Mouse (Mus musculus): ENCODE results near the gene Fhl2.

The Fhl2 gene

GRCm38 (mm10) chr1:43196661-43197241, at the start of gene Fhl2:
Gene Fhl2, minus strand, starts transcription at chr1:43196984.
- no peak for DNase-seq (ENCODE audit: low read depth, low spot score)

GRCm38 (mm10) chr1:43245014-43245413, 48.2 kb upstream of the Fhl2 start:
- no peak for DNase-seq (ENCODE audit: low read depth, low spot score)

- DNase-seq (ENCODE audit: low read depth, low spot score), result no peak
Measured at GRCm38 (mm10) chr1:43241208-43241607, 44.4 kb upstream of the Fhl2 start.

GRCm38 (mm10) chr1:43239796-43240313, 43.1 kb upstream of the Fhl2 start:
- DNase-seq (ENCODE audit: low read depth, low spot score), result no peak

- DNase-seq (ENCODE audit: low read depth, low spot score), result no peak
Measured at GRCm38 (mm10) chr1:43238471-43238870, 41.7 kb upstream of the Fhl2 start.

GRCm38 (mm10) chr1:43237360-43238235, 40.8 kb upstream of the Fhl2 start:
- DNase-seq (ENCODE audit: low read depth, low spot score), result no peak

- DNase-seq (ENCODE audit: low read depth, low spot score), result no peak
Measured at GRCm38 (mm10) chr1:43225531-43226151, 28.9 kb upstream of the Fhl2 start.

GRCm38 (mm10) chr1:43224943-43225342, 28.2 kb upstream of the Fhl2 start:
- DNase-seq (ENCODE audit: low read depth, low spot score), result no peak

- no peak for DNase-seq (ENCODE audit: low read depth, low spot score)
Measured at GRCm38 (mm10) chr1:43224171-43224570, 27.4 kb upstream of the Fhl2 start.

- DNase-seq (ENCODE audit: low read depth, low spot score), result no peak
Measured at GRCm38 (mm10) chr1:43223097-43223496, 26.3 kb upstream of the Fhl2 start.

- no peak for DNase-seq (ENCODE audit: low read depth, low spot score)
Measured at GRCm38 (mm10) chr1:43218016-43218680, 21.4 kb upstream of the Fhl2 start.

GRCm38 (mm10) chr1:43215601-43216000, 18.8 kb upstream of the Fhl2 start:
- DNase-seq (ENCODE audit: low read depth, low spot score), result no peak

- no peak for DNase-seq (ENCODE audit: low read depth, low spot score)
Measured at GRCm38 (mm10) chr1:43211274-43211673, 14.5 kb upstream of the Fhl2 start.

- no peak for DNase-seq (ENCODE audit: low read depth, low spot score)
Measured at GRCm38 (mm10) chr1:43210285-43210684, 13.5 kb upstream of the Fhl2 start.

GRCm38 (mm10) chr1:43207147-43207546, 10.4 kb upstream of the Fhl2 start:
- DNase-seq (ENCODE audit: low read depth, low spot score), result no peak

- no peak for DNase-seq (ENCODE audit: low read depth, low spot score)
Measured at GRCm38 (mm10) chr1:43203282-43203681, 6.5 kb upstream of the Fhl2 start.

GRCm38 (mm10) chr1:43202226-43202625, 5.4 kb upstream of the Fhl2 start:
- DNase-seq (ENCODE audit: low read depth, low spot score), result no peak

- no peak for DNase-seq (ENCODE audit: low read depth, low spot score)
Measured at GRCm38 (mm10) chr1:43201796-43202195, 5.0 kb upstream of the Fhl2 start.

GRCm38 (mm10) chr1:43199867-43200240, 3.1 kb upstream of the Fhl2 start:
- DNase-seq (ENCODE audit: low read depth, low spot score), result no peak

GRCm38 (mm10) chr1:43199210-43199866, 2.6 kb upstream of the Fhl2 start:
- DNase-seq (ENCODE audit: low read depth, low spot score), result no peak

- no peak for DNase-seq (ENCODE audit: low read depth, low spot score)
Measured at GRCm38 (mm10) chr1:43196059-43196458, 725 bp downstream of the Fhl2 start.
